Mouse (Mus musculus): ENCODE results near the gene Ndufa4. TPM values are rescaled to one million over a fixed set of nuclear protein-coding genes. Genes with fewer than 3 reads are reported as not detected.
"Not testable (repeated sequence)": the region's sequence is repeated elsewhere in the genome, so short reads cannot be mapped to it uniquely, and the experiment has no call there.

Gene Ndufa4
- polyA plus RNA-seq, 1 experiment from 2014 or later, result 1,625 TPM

DNA sequence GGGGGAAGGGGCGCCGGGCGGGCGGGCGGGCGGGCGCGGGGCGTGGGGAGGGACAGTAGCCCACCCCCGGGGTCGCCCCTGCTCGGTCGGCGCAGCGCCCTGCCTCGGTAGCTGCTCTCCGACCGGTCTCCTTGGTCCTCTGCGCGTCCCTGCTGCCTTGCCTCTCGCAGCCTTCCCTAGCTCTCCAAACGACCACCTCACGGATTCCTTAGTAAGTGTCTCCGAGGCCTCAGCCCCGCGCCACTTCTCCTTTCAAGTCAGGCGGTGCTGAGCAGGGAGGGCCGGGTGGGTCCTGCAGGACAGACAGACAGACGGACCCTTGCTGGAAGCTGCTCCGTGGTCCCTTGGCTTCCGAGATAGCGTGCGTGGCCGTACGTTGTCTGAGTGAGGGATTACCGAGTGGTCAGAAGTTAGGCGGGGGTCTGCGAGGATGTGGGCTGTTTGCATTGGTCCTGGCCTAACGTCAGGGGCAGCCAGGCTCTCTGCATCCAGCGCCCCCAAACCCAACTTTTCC is 18.8 kb upstream of the Ndufa4 start:
- no peaks in the 10 kb centered on the region for H3K36me3 ChIP-seq (ENCODE audit: control insufficient read depth, insufficient read depth)
- H3K4me1 ChIP-seq (replicated peaks; ENCODE audit: control insufficient read depth, insufficient read depth, low read length), result no peaks in the 10 kb centered on the region
- no peak for TF ChIP-seq CTCF (IDR thresholded peaks at IDR 0.05; ENCODE audit: low read depth)
- WGBS, result under 1% methylated on average over 35 of the region's 40 CpGs
- H3K9me3 ChIP-seq (ENCODE audit: control insufficient read depth), result no peaks in the 10 kb centered on the region
- H3K27ac ChIP-seq (ENCODE audit: low read depth, low read length), result peak overlapping the region; percentile 96
- ATAC-seq, result peak; percentile 74
- H3K4me2 ChIP-seq (replicated peaks; ENCODE audit: low read depth), result peak overlapping the region; percentile 95
- H3K4me3 ChIP-seq (ENCODE audit: low read depth, low read length), result peak overlapping the region; percentile 84
- H3K27me3 ChIP-seq (replicated peaks; ENCODE audit: control insufficient read depth, insufficient read depth, low read length), result no peaks in the 10 kb centered on the region
- H3K9ac ChIP-seq (ENCODE audit: low read depth, low read length), result peak overlapping the region; percentile 100

DNA sequence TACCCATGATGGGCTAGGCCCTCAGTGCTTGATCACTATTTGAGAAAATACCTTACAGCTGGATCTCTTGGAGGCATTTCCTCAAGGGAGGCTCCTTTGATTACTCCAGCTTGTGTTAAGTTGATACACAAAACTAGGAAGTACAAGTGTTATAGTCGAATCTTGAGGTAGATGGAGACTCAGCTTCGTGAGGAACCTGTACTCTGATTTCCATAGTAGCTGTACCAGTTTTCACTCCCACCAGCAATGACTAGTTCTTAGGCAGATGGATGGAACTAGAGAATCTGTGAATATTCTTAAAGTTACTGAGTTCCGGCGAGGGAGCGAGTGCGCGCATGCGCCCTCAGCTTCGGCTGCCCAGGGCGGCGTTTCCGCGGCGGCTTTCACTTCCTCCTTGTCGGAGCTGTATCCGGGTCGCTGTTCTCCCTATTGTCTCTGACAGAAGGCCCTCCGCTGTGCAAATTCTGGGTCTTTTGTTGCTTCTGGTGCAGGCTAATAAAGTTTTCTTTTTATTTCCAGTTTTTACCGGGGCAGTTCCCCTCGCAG is 18.3 kb upstream of the Ndufa4 start:
- ATAC-seq, result peak; percentile 98
- Histone ChIP-seq H3K9ac (ENCODE audit: low read depth, low read length) (peak overlapping the region; percentile 100), H3K27ac (ENCODE audit: low read depth, low read length) (peak overlapping the region; percentile 96), H3K36me3 (ENCODE audit: control insufficient read depth, insufficient read depth) (no peaks in the 10 kb centered on the region), H3K27me3 (replicated peaks; ENCODE audit: control insufficient read depth, insufficient read depth, low read length) (no peaks in the 10 kb centered on the region), H3K4me2 (replicated peaks; ENCODE audit: low read depth) (peak overlapping the region; percentile 95), H3K4me3 (ENCODE audit: low read depth, low read length) (peak overlapping the region; percentile 84), H3K9me3 (ENCODE audit: control insufficient read depth) (no peaks in the 10 kb centered on the region), H3K4me1 (replicated peaks; ENCODE audit: control insufficient read depth, insufficient read depth, low read length) (no peaks in the 10 kb centered on the region)
- WGBS, result under 1% methylated on average over 20 of the region's 20 CpGs
- no peak for TF ChIP-seq CTCF (IDR thresholded peaks at IDR 0.05; ENCODE audit: low read depth)

DNA sequence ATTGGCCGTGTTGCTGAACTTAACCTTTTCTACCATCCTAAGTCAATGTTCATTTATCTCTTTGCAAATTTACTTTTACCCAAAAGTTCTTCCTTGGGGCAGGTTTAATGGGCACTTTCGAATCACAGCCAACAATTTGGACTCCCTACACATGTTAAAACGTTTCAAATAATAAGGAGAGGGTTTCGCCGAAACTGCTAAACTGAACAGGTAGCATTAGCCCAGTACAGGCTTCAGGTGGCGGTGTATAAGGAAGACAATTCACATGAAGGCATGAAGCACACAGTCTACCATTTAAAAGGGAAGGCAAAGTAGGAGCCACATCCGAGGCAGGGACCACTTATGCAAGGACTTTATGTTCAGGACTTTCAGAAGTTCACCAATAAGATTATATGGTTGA is 873 bp upstream of the Ndufa4 start:
- Histone ChIP-seq H3K4me2 (replicated peaks; ENCODE audit: low read depth) (peak overlapping the region; percentile 67), H3K4me3 (ENCODE audit: low read depth, low read length) (peak overlapping the region; percentile 83), H3K4me1 (replicated peaks; ENCODE audit: control insufficient read depth, insufficient read depth, low read length) (peaks cover 11% of the 10 kb centered on the region), H3K27ac (ENCODE audit: low read depth, low read length) (peak overlapping the region; percentile 86), H3K9me3 (ENCODE audit: control insufficient read depth) (no peaks in the 10 kb centered on the region), H3K9ac (ENCODE audit: low read depth, low read length) (peak overlapping the region; percentile 85), H3K27me3 (replicated peaks; ENCODE audit: control insufficient read depth, insufficient read depth, low read length) (no peaks in the 10 kb centered on the region), H3K36me3 (ENCODE audit: control insufficient read depth, insufficient read depth) (0 out of 2 replicates have a peak, but pooled peaks cover 4% of the 10 kb centered on the region)
- WGBS, result 18% methylated on average over 7 of the region's 7 CpGs
- no peak for ATAC-seq
- peak; percentile 23 for TF ChIP-seq CTCF (IDR thresholded peaks at IDR 0.05; ENCODE audit: low read depth)

DNA sequence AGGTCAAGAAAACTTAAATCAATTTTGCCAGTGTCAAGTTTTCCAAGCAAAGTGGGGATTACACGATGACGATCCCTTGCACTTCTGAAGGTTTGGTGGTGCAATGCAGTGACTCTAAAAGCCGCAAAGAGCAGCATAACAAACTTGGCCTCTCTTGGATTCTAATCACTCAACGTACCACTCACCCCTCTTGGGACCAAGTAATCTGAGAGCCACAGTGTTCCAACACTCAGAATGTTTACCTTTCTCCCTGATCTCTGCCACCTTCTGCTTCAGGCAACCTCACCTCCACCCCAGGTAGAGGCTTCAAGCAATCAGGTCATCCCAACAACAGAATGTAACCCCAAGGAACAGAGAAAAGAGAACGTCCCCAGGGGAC is 418 bp downstream of the Ndufa4 start:
- peak overlapping the region; percentile 67 for H3K4me2 ChIP-seq (replicated peaks; ENCODE audit: low read depth)
- 0 out of 2 replicates have a peak, but pooled peaks cover 4% of the 10 kb centered on the region for H3K36me3 ChIP-seq (ENCODE audit: control insufficient read depth, insufficient read depth)
- 0% methylated on average over 5 of the region's 5 CpGs for WGBS
- peak overlapping the region; percentile 86 for H3K27ac ChIP-seq (ENCODE audit: low read depth, low read length)
- no peak for TF ChIP-seq CTCF (IDR thresholded peaks at IDR 0.05; ENCODE audit: low read depth)
- peak; percentile 3 for ATAC-seq
- H3K9me3 ChIP-seq (ENCODE audit: control insufficient read depth), result no peaks in the 10 kb centered on the region
- peak overlapping the region; percentile 83 for H3K4me3 ChIP-seq (ENCODE audit: low read depth, low read length)
- H3K9ac ChIP-seq (ENCODE audit: low read depth, low read length), result peak overlapping the region; percentile 85
- peaks cover 11% of the 10 kb centered on the region for H3K4me1 ChIP-seq (replicated peaks; ENCODE audit: control insufficient read depth, insufficient read depth, low read length)
- no peaks in the 10 kb centered on the region for H3K27me3 ChIP-seq (replicated peaks; ENCODE audit: control insufficient read depth, insufficient read depth, low read length)

DNA sequence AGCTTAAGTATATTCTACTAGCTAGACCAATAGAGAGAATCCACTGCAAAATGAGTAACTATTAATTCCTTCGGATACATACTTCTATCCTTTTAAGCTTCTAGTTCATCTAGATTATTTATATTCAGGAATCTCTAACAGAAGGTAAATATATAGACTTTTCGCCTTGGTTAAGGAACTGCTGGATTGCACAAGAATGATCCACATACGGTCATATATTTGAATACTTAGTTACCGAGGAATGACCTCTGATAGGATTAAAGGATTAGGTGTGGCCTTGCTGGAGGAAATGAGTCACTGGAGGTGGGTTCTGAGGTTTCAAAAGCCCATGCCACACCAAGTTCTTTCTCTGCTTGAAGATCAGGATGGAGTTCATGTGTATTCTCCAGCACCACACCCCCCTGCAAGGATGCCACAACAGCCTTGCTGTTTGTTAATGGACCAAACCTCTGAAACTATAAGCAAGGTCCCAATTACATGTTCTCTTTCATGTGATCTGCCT is 6.4 kb downstream of the Ndufa4 start:
- ATAC-seq, result no peak
- WGBS, result 66% methylated on average over 4 of the region's 4 CpGs
- no peak for TF ChIP-seq CTCF (IDR thresholded peaks at IDR 0.05; ENCODE audit: low read depth)
- Histone ChIP-seq H3K9ac (ENCODE audit: low read depth, low read length) (no peak overlapping the region), H3K27ac (ENCODE audit: low read depth, low read length) (no peak overlapping the region), H3K9me3 (ENCODE audit: control insufficient read depth) (no peaks in the 10 kb centered on the region), H3K36me3 (ENCODE audit: control insufficient read depth, insufficient read depth) (peaks cover 26% of the 10 kb centered on the region), H3K4me3 (ENCODE audit: low read depth, low read length) (no peak overlapping the region), H3K27me3 (replicated peaks; ENCODE audit: control insufficient read depth, insufficient read depth, low read length) (no peaks in the 10 kb centered on the region), H3K4me1 (replicated peaks; ENCODE audit: control insufficient read depth, insufficient read depth, low read length) (peaks cover 7% of the 10 kb centered on the region; the same call in 1 of the 2 replicates), H3K4me2 (replicated peaks; ENCODE audit: low read depth) (no peak overlapping the region)

DNA sequence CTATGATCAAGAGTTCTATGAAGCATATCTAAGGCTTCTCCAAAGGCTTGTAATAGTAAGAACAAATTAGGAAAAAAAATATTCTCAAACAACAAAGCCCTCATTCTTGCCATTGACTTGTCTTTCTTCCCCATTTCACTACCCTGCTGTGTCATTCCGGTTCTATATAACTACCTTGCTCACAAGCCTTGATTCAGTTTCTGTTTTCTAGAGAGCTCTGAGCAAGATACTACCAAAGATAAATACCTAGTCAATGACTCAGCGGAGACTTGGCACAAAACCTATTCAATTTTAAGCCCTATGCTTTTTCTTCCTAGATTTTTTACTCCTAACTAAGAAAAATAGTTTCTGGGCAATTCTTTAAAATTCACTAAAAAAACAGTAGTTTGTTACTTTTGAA is 31.9 kb downstream of the Ndufa4 start:
- H3K27ac ChIP-seq (ENCODE audit: low read depth, low read length); ATAC-seq; H3K9ac ChIP-seq (ENCODE audit: low read depth, low read length); H3K4me1 ChIP-seq (replicated peaks; ENCODE audit: control insufficient read depth, insufficient read depth, low read length); H3K9me3 ChIP-seq (ENCODE audit: control insufficient read depth); H3K36me3 ChIP-seq (ENCODE audit: control insufficient read depth, insufficient read depth); H3K27me3 ChIP-seq (replicated peaks; ENCODE audit: control insufficient read depth, insufficient read depth, low read length); H3K4me3 ChIP-seq (ENCODE audit: low read depth, low read length); H3K4me2 ChIP-seq (replicated peaks; ENCODE audit: low read depth): not testable (repeated sequence)
- WGBS, result no CpG with 5 or more reads among the region's 2 CpGs

Other genes with a start within 250 kb of the Ndufa4 start
- gene Phf14, start 312 bp upstream of the Ndufa4 start, polyA plus RNA-seq (2015; fragmentation: Nextera tagmentation; extraction: Ambion mirVana), result 43.0 and 54.0 TPM in 2 replicates